Mouse (Mus musculus) heart, postnatal 36 days (tissue): ENCODE measurements around the gene Lpcat2. TPM values are rescaled to one million over a fixed set of nuclear protein-coding genes. Genes with fewer than 3 reads are reported as not detected.
A peak's percentile ranks its signal among the peaks of the same experiment; 100 is the strongest.

ENCODE experiments used
- DNase-seq, 2 experiments: peaks; one replicate each; pipeline ENCODE4 v3.0.0; 2021 to 2022
- intact Hi-C: fragments of 180-260 bp; cut with DNase I; formaldehyde crosslinking; loops from one replicate; pipeline ENCODE4 v1.15.1; 2025
- total RNA-seq, 2 experiments: library from RNA; stranded (reverse); gene quantifications; 2 replicates each; pipeline ENCODE4 v1.2.3; 2021

Lpcat2 gene
- 1 to 10 TPM; 1.2 to 1.6 TPM for total RNA-seq

GRCm38 (mm10) chr8:92855171-92855894 is at the start of gene Lpcat2:
TSS of gene Lpcat2 (plus strand) at chr8:92855339.
- intact Hi-C loops = no loop called here
- DNase-seq = peak; percentile 56 to 64

GRCm38 (mm10) chr8:92812773-92813172 is 42.4 kb upstream of the Lpcat2 start:
- intact Hi-C loops = no loop called here

GRCm38 (mm10) chr8:92815661-92816060 is 39.5 kb upstream of the Lpcat2 start:
- intact Hi-C loops = no loop called here
- DNase-seq = no peak

More at GRCm38 (mm10) chr8:92812773-92813172, 42.4 kb upstream of the Lpcat2 start:
- no peak for DNase-seq

GRCm38 (mm10) chr8:92817928-92818818 is 37.0 kb upstream of the Lpcat2 start:
- intact Hi-C loops = loop anchor here (1.0 kb wide), 2 partner anchors 65 to 180 kb away; no protein-coding TSS in a partner anchor
- peak; percentile 92 to 93 for DNase-seq

GRCm38 (mm10) chr8:92821151-92821550 is 34.0 kb upstream of the Lpcat2 start:
- intact Hi-C loops = no loop called here
- DNase-seq = no peak

GRCm38 (mm10) chr8:92822386-92822785 is 32.8 kb upstream of the Lpcat2 start:
- intact Hi-C loops = no loop called here

GRCm38 (mm10) chr8:92825991-92826390 is 29.1 kb upstream of the Lpcat2 start:
- DNase-seq = peak; percentile 59 to 68
- intact Hi-C loops = no loop called here

More at GRCm38 (mm10) chr8:92822386-92822785, 32.8 kb upstream of the Lpcat2 start:
- no peak for DNase-seq

GRCm38 (mm10) chr8:92827243-92828034 is 27.7 kb upstream of the Lpcat2 start, which contains the start of gene Mmp2:
TSS of gene Mmp2 (plus strand) at chr8:92827291.
- DNase-seq = peak; percentile 66 to 71
- intact Hi-C loops = no loop called here

GRCm38 (mm10) chr8:92828251-92828743 is 26.8 kb upstream of the Lpcat2 start:
- intact Hi-C loops = no loop called here
- peak; percentile 55 to 63 for DNase-seq

- intact Hi-C loops = no loop called here
Observed at GRCm38 (mm10) chr8:92834065-92834731, 20.9 kb upstream of the Lpcat2 start.

GRCm38 (mm10) chr8:92834786-92835500 is 20.2 kb upstream of the Lpcat2 start:
- no peak for DNase-seq
- intact Hi-C loops = no loop called here

More at GRCm38 (mm10) chr8:92834065-92834731, 20.9 kb upstream of the Lpcat2 start:
- DNase-seq = no peak

GRCm38 (mm10) chr8:92835901-92836300 is 19.2 kb upstream of the Lpcat2 start:
- DNase-seq = no peak
- intact Hi-C loops = no loop called here

- intact Hi-C loops = no loop called here
Observed at GRCm38 (mm10) chr8:92838616-92839015, 16.5 kb upstream of the Lpcat2 start.

GRCm38 (mm10) chr8:92839161-92839560 is 16.0 kb upstream of the Lpcat2 start:
- intact Hi-C loops = no loop called here
- DNase-seq = no peak

More at GRCm38 (mm10) chr8:92838616-92839015, 16.5 kb upstream of the Lpcat2 start:
- no peak for DNase-seq

- peak; percentile 62 to 64 for DNase-seq
- intact Hi-C loops = no loop called here
Observed at GRCm38 (mm10) chr8:92839876-92840275, 15.3 kb upstream of the Lpcat2 start.

- intact Hi-C loops = no loop called here
- no peak for DNase-seq
Observed at GRCm38 (mm10) chr8:92846684-92847083, 8.5 kb upstream of the Lpcat2 start.

- intact Hi-C loops = no loop called here
Observed at GRCm38 (mm10) chr8:92847299-92847698, 7.8 kb upstream of the Lpcat2 start.

GRCm38 (mm10) chr8:92849261-92849660 is 5.9 kb upstream of the Lpcat2 start:
- intact Hi-C loops = no loop called here
- no peak for DNase-seq

More at GRCm38 (mm10) chr8:92847299-92847698, 7.8 kb upstream of the Lpcat2 start:
- DNase-seq = no peak

GRCm38 (mm10) chr8:92850239-92850638 is 4.9 kb upstream of the Lpcat2 start:
- peak; percentile 89 to 90 for DNase-seq
- intact Hi-C loops = no loop called here
